Mouse (Mus musculus) liver, adult 2 months (tissue): ENCODE measurements at regions not wholly inside any gene's neighbourhood (a gene's known extent, or its start where the extent isn't known, plus 50 kb on each side); places are given as distances from the start of the nearest gene placed in this dataset.

Experiments
- CTCF ChIP-seq: fragments of 200-500 bp; IDR thresholded peaks from 2 replicates; pipeline ENCODE4 v1.5.1; 2011; ENCODE audit warnings: low read depth, low read length, control low read depth
- POLR2A ChIP-seq: fragments of 200-500 bp; IDR thresholded peaks from 2 replicates; pipeline ENCODE4 v1.6.1; 2011; ENCODE audit warnings: low read length, control low read depth; ENCODE audit not compliant: insufficient read depth; ENCODE audit errors: extremely low read depth

GRCm38 (mm10) chr15:64535160-64535559, 282.3 kb upstream of the Gm21798 start:
- no peak for TF ChIP-seq CTCF
- TF ChIP-seq POLR2A, result no peak
